Mouse (Mus musculus) neural tube, embryonic 14.5 days (tissue): ENCODE results near the gene Satb2. TPM values are rescaled to one million over a fixed set of nuclear protein-coding genes. Genes with fewer than 3 reads are reported as not detected.
A peak's percentile ranks its signal among the peaks of the same experiment; 100 is the strongest.

Experiments
- ATAC-seq: fragments of 200-750 bp; cut with Nextera tagmentation; 2 replicates; pipeline ENCODE4 v1.8.0; 2017; ENCODE audit warnings: low read depth, mild to moderate bottlenecking, moderate TSS enrichment, moderate library complexity
- H3K27ac ChIP-seq: fragments of 300-500 bp; sonication (generic); 2 replicates; pipeline ENCODE4 v1.5.1; 2014; ENCODE audit warnings: low read depth, mild to moderate bottlenecking, control low read depth, low read length, moderate library complexity, mixed read lengths
- H3K27me3 ChIP-seq: fragments of 300-500 bp; sonication (generic); 2 replicates; pipeline ENCODE4 v1.6.1; 2014; ENCODE audit warnings: low read length; ENCODE audit not compliant: control insufficient read depth, insufficient read depth
- H3K36me3 ChIP-seq: fragments of 300-500 bp; sonication (generic); 2 replicates; pipeline ENCODE4 v1.6.1; 2014; ENCODE audit warnings: low read length, mixed read lengths; ENCODE audit not compliant: control insufficient read depth, insufficient read depth
- H3K4me1 ChIP-seq: fragments of 300-500 bp; sonication (generic); 2 replicates; pipeline ENCODE4 v1.6.1; 2014; ENCODE audit warnings: low read length; ENCODE audit not compliant: control insufficient read depth, insufficient read depth
- H3K4me2 ChIP-seq: fragments of 300-500 bp; sonication (generic); 2 replicates; pipeline ENCODE4 v1.6.1; 2014; ENCODE audit warnings: mild to moderate bottlenecking, low read depth, low read length, control low read depth
- H3K4me3 ChIP-seq: fragments of 300-500 bp; sonication (generic); 2 replicates; pipeline ENCODE4 v1.5.1; 2014; ENCODE audit warnings: low read depth, low read length, control low read depth, mixed read lengths
- H3K9ac ChIP-seq: fragments of 300-500 bp; sonication (generic); replicated peaks from 2 replicates; pipeline ENCODE4 v1.6.1; 2014; ENCODE audit warnings: low read depth, mild to moderate bottlenecking, control low read depth, low read length, mixed read lengths
- H3K9me3 ChIP-seq: fragments of 300-500 bp; sonication (generic); 2 replicates; pipeline ENCODE4 v1.6.1; 2016; ENCODE audit warnings: low read length; ENCODE audit not compliant: control insufficient read depth
- WGBS: fragments of 180-500 bp; shearing (Covaris S2); extraction: QIAGEN DNeasy Blood & Tissue Kit; methylation state at CpG from one replicate; pipeline ENCODE4 v1.1.7; 2014; 5-methylcytosine and 5-hydroxymethylcytosine counted together
- polyA plus RNA-seq: library from polyadenylated mRNA; unstranded; fragments of >200 nt; fragmentation: Nextera tagmentation; extraction: Ambion mirVana; gene quantifications from 2 replicates; pipeline ENCODE4 v1.2.1, GENCODE M21; 2014

Satb2 gene
- polyA plus RNA-seq, 1 experiment from 2014 or later, result 2.7 TPM

- H3K9ac ChIP-seq, result no peak overlapping the region
- H3K36me3 ChIP-seq, result no peaks in the 10 kb centered on the region
- H3K4me2 ChIP-seq, result no peak overlapping the region
- whole genome bisulfite sequencing, result 88% methylated on average over 1 of the region's 1 CpGs
- ATAC-seq, result no peak
- no peak overlapping the region for H3K27ac ChIP-seq
- H3K4me1 ChIP-seq, result no peaks in the 10 kb centered on the region
- no peaks in the 10 kb centered on the region for H3K27me3 ChIP-seq
- no peak overlapping the region for H3K4me3 ChIP-seq
- no peaks in the 10 kb centered on the region for H3K9me3 ChIP-seq
Observed at GRCm38 (mm10) chr1:56888939-56889338, 89.5 kb downstream of the Satb2 start.

- Histone ChIP-seq H3K4me2 (no peak overlapping the region), H3K36me3 (no peaks in the 10 kb centered on the region), H3K4me3 (no peak overlapping the region), H3K27me3 (no peaks in the 10 kb centered on the region), H3K27ac (no peak overlapping the region), H3K9me3 (no peaks in the 10 kb centered on the region), H3K9ac (no peak overlapping the region), H3K4me1 (no peaks in the 10 kb centered on the region)
- no peak for ATAC-seq
Observed at GRCm38 (mm10) chr1:56887524-56887923, 90.9 kb downstream of the Satb2 start.

- Histone ChIP-seq H3K27me3 (no peaks in the 10 kb centered on the region), H3K4me3 (no peak overlapping the region), H3K4me1 (no peaks in the 10 kb centered on the region), H3K9me3 (no peaks in the 10 kb centered on the region), H3K27ac (no peak overlapping the region), H3K9ac (no peak overlapping the region), H3K36me3 (no peaks in the 10 kb centered on the region), H3K4me2 (no peak overlapping the region)
- WGBS, result 94% methylated on average over 8 of the region's 8 CpGs
- ATAC-seq, result no peak
Observed at GRCm38 (mm10) chr1:56871485-56871884, 107.0 kb downstream of the Satb2 start.

GRCm38 (mm10) chr1:56865246-56865645 lies 113.2 kb downstream of the Satb2 start:
- no peak overlapping the region for H3K4me3 ChIP-seq
- no peak overlapping the region for H3K9ac ChIP-seq
- 78% methylated on average over 1 of the region's 1 CpGs for WGBS
- H3K4me1 ChIP-seq, result no peaks in the 10 kb centered on the region
- H3K27me3 ChIP-seq, result no peaks in the 10 kb centered on the region
- no peak for ATAC-seq
- H3K27ac ChIP-seq, result no peak overlapping the region
- no peak overlapping the region for H3K4me2 ChIP-seq
- H3K36me3 ChIP-seq, result no peaks in the 10 kb centered on the region
- no peaks in the 10 kb centered on the region for H3K9me3 ChIP-seq

GRCm38 (mm10) chr1:56862799-56863198 lies 115.7 kb downstream of the Satb2 start:
- Histone ChIP-seq H3K9me3 (no peaks in the 10 kb centered on the region), H3K9ac (no peak overlapping the region), H3K27ac (no peak overlapping the region), H3K36me3 (no peaks in the 10 kb centered on the region), H3K4me2 (no peak overlapping the region), H3K4me3 (no peak overlapping the region), H3K4me1 (no peaks in the 10 kb centered on the region), H3K27me3 (no peaks in the 10 kb centered on the region)
- no peak for ATAC-seq
- 53% methylated on average over 4 of the region's 4 CpGs for WGBS

GRCm38 (mm10) chr1:56857202-56857601 lies 121.2 kb downstream of the Satb2 start:
- Histone ChIP-seq H3K36me3 (no peaks in the 10 kb centered on the region), H3K27ac (no peak overlapping the region), H3K4me3 (no peak overlapping the region), H3K27me3 (no peaks in the 10 kb centered on the region), H3K4me2 (no peak overlapping the region), H3K4me1 (no peaks in the 10 kb centered on the region), H3K9ac (no peak overlapping the region), H3K9me3 (no peaks in the 10 kb centered on the region)
- ATAC-seq, result no peak
- WGBS, result 82% methylated on average over 8 of the region's 8 CpGs

- Histone ChIP-seq H3K9ac (no peak overlapping the region), H3K27ac (no peak overlapping the region), H3K4me1 (no peaks in the 10 kb centered on the region), H3K4me2 (no peak overlapping the region), H3K4me3 (no peak overlapping the region), H3K36me3 (no peaks in the 10 kb centered on the region), H3K27me3 (no peaks in the 10 kb centered on the region), H3K9me3 (no peaks in the 10 kb centered on the region)
- no peak for ATAC-seq
- WGBS, result 91% methylated on average over 8 of the region's 8 CpGs
Observed at GRCm38 (mm10) chr1:56850446-56850845, 128.0 kb downstream of the Satb2 start.

- no peak overlapping the region for H3K4me3 ChIP-seq
- no peak overlapping the region for H3K4me2 ChIP-seq
- H3K9ac ChIP-seq, result no peak overlapping the region
- no peaks in the 10 kb centered on the region for H3K27me3 ChIP-seq
- ATAC-seq, result no peak
- WGBS, result 94% methylated on average over 9 of the region's 9 CpGs
- H3K27ac ChIP-seq, result no peak overlapping the region
- H3K9me3 ChIP-seq, result no peaks in the 10 kb centered on the region
- H3K4me1 ChIP-seq, result no peaks in the 10 kb centered on the region
- no peaks in the 10 kb centered on the region for H3K36me3 ChIP-seq
Observed at GRCm38 (mm10) chr1:56846358-56846757, 132.1 kb downstream of the Satb2 start.

- 0 out of 2 replicates have a peak, but pooled peaks have one; percentile 33 for ATAC-seq
- no peak overlapping the region for H3K4me3 ChIP-seq
- H3K9me3 ChIP-seq, result no peaks in the 10 kb centered on the region
- WGBS, result 40% methylated on average over 8 of the region's 8 CpGs
- no peaks in the 10 kb centered on the region for H3K27me3 ChIP-seq
- no peak overlapping the region for H3K9ac ChIP-seq
- H3K36me3 ChIP-seq, result no peaks in the 10 kb centered on the region
- no peak overlapping the region for H3K4me2 ChIP-seq
- H3K4me1 ChIP-seq, result no peaks in the 10 kb centered on the region
- no peak overlapping the region for H3K27ac ChIP-seq
Observed at GRCm38 (mm10) chr1:56845523-56846118, 132.8 kb downstream of the Satb2 start.
